Mouse (Mus musculus) kidney, embryonic 14.5 days (tissue): ENCODE results near the gene Ppp2r5e. TPM values are rescaled to one million over a fixed set of nuclear protein-coding genes. Genes with fewer than 3 reads are reported as not detected.
"Not testable (repeated sequence)": the region's sequence is repeated elsewhere in the genome, so short reads cannot be mapped to it uniquely, and the experiment has no call there.

Experiments used
- ATAC-seq: fragments of 200-750 bp; cut with Nextera tagmentation; 2 replicates; pipeline ENCODE4 v1.8.0; 2017; ENCODE audit warnings: moderate number of reproducible peaks, mild to moderate bottlenecking, moderate TSS enrichment, moderate library complexity; ENCODE audit not compliant: low FRiP score, low TSS enrichment
- H3K27ac ChIP-seq: fragments of 300-500 bp; sonication (generic); 2 replicates; pipeline ENCODE4 v1.5.1; 2014; ENCODE audit warnings: low read depth, mild to moderate bottlenecking, low read length, moderate library complexity, mixed read lengths
- H3K27me3 ChIP-seq: fragments of 300-500 bp; sonication (generic); 2 replicates; pipeline ENCODE4 v1.6.1; 2014; ENCODE audit warnings: mild to moderate bottlenecking, low read length; ENCODE audit not compliant: control insufficient read depth, insufficient read depth
- H3K36me3 ChIP-seq: fragments of 300-500 bp; sonication (generic); 2 replicates; pipeline ENCODE4 v1.6.1; 2014; ENCODE audit warnings: low read length, mixed read lengths; ENCODE audit not compliant: control insufficient read depth, insufficient read depth
- H3K4me1 ChIP-seq: fragments of 300-500 bp; sonication (generic); 2 replicates; pipeline ENCODE4 v1.6.1; 2014; ENCODE audit warnings: low read length, mixed read lengths; ENCODE audit not compliant: control insufficient read depth, insufficient read depth
- H3K4me2 ChIP-seq: fragments of 300-500 bp; sonication (generic); replicated peaks from 2 replicates; pipeline ENCODE4 v1.6.1; 2014; ENCODE audit warnings: low read depth, mild to moderate bottlenecking, low read length
- H3K4me3 ChIP-seq: fragments of 300-500 bp; sonication (generic); 2 replicates; pipeline ENCODE4 v1.5.1; 2014; ENCODE audit warnings: mild to moderate bottlenecking, low read length
- H3K9ac ChIP-seq: fragments of 300-500 bp; sonication (generic); 2 replicates; pipeline ENCODE4 v1.6.1; 2014; ENCODE audit warnings: low read depth, mild to moderate bottlenecking, low read length, moderate library complexity
- H3K9me3 ChIP-seq: fragments of 300-500 bp; sonication (generic); 2 replicates; pipeline ENCODE4 v1.6.1; 2016; ENCODE audit warnings: low read length; ENCODE audit not compliant: control insufficient read depth
- WGBS: fragments of 180-500 bp; shearing (Covaris S2); extraction: QIAGEN DNeasy Blood & Tissue Kit; methylation state at CpG from one replicate; pipeline ENCODE4 v1.1.7; 2014; 5-methylcytosine and 5-hydroxymethylcytosine counted together
- polyA plus RNA-seq: library from polyadenylated mRNA; unstranded; fragments of >200 nt; fragmentation: Nextera tagmentation; extraction: Ambion mirVana; gene quantifications from 2 replicates; pipeline ENCODE4 v1.2.1, GENCODE M21; 2014

The Ppp2r5e gene
- polyA plus RNA-seq, 1 experiment from 2014 or later = 18.4 TPM

DNA sequence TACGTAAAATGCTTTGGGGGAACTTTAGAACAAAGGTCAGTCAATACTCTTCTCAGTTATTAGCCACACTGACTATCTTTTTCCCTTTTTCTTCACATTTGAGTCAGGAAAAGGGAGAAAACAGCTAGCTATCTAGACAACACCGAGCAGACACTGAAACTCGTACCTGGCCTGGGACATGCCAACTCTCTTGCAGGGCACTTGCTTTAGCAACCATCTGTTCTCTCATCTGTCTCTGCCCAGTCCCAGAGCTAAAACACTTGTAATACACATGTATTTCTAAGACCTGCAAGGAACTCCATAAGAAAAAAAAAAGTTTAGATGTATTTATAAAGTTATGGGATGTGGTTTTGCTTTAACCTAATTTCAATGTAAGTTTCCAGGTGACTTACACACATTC is 100.4 kb downstream of the Ppp2r5e start:
- Histone ChIP-seq H3K36me3 (no peaks in the 10 kb centered on the region), H3K4me3 (no peak overlapping the region), H3K9ac (no peak overlapping the region), H3K27me3 (no peaks in the 10 kb centered on the region), H3K27ac (no peak overlapping the region), H3K9me3 (no peaks in the 10 kb centered on the region), H3K4me1 (no peaks in the 10 kb centered on the region), H3K4me2 (no peak overlapping the region)
- ATAC-seq = no peak
- WGBS = 91% methylated on average over 3 of the region's 3 CpGs

DNA sequence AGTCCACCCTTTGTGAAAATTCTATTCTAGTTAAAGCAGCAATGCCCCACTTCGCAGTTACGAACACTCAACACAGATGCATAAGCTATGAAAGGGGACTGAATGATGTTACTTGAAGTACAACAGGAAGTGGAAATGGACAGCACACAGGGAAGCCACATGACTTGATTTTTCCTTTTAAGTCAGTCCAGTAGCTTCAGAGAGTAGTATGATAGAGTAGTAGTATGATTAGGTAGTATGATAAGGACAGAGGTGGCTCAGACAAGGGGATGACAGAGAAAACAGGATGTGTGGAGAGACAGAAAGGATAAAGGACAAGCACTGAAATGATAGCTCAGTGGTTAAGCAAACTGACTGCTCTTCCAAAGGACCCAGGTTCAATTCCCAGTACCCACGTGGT is 101.4 kb downstream of the Ppp2r5e start:
- ATAC-seq = no peak
- no peak overlapping the region for H3K4me3 ChIP-seq
- no peaks in the 10 kb centered on the region for H3K27me3 ChIP-seq
- no peak overlapping the region for H3K27ac ChIP-seq
- H3K36me3 ChIP-seq = no peaks in the 10 kb centered on the region; the same call in 1 of the 2 replicates
- no peaks in the 10 kb centered on the region for H3K4me1 ChIP-seq
- H3K4me2 ChIP-seq = no peak overlapping the region
- H3K9ac ChIP-seq = no peak overlapping the region
- no peaks in the 10 kb centered on the region for H3K9me3 ChIP-seq
- whole genome bisulfite sequencing = 93% methylated on average over 3 of the region's 3 CpGs

DNA sequence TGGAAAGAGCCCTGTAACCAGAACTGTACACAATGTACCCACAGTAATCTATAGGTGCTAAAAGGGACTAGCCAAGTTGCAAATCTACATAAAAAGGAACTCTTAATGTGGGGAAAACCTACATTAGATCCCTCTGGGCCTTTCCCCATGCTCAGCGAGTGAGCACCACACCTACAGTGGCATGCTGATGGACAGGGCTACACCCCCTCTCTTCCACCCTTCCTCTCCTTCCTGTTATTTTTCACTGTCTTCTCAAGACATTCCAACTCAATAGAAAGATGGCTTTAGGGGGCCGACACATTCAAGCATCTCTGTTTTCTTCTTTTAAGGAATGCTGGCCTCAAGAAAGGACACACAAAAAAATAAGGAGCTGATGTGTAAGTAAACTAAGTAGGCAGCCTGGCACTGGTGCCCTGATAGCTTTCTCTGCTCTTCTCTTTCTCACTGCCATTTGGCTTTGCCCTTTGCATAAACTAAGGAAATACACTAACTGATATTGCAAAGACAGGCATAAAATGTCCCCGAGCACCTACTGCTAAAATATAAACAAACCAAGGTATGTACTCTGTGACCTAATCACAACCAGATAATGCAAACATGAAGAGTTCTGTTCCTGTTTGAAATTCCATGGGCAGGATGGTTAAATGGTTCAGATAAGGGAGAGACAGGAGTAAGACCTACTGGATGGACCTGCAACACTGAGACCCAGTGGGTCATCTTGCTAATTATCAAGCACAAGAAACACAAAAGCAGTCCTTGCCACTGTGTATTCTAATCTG is 103.3 kb downstream of the Ppp2r5e start:
- Histone ChIP-seq H3K27me3 (no peaks in the 10 kb centered on the region), H3K9ac (no peak overlapping the region), H3K4me3 (no peak overlapping the region), H3K9me3 (no peaks in the 10 kb centered on the region), H3K4me1 (no peaks in the 10 kb centered on the region), H3K36me3 (no peaks in the 10 kb centered on the region; the same call in 1 of the 2 replicates), H3K27ac (no peak overlapping the region), H3K4me2 (no peak overlapping the region)
- no peak for ATAC-seq
- WGBS = 78% methylated on average over 3 of the region's 3 CpGs

DNA sequence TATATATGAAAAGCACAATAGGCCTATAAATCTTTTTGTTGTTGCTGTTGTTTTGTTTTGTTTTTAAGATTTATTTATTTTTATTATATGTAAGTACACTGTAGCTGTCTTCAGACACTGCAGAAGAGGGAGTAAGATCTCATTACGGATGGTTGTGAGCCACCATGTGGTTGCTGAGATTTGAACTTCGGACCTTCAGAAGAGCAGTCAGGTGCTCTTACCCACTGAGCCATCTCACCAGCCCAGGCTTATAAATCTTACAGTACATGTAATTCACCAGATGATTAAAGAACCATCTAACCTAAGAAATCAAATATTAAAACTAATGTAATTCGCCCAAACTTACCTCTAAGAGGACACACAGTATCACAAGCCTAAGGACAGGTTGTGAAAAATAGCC is 103.9 kb downstream of the Ppp2r5e start:
- H3K27me3 ChIP-seq, H3K9ac ChIP-seq, H3K4me3 ChIP-seq, H3K4me1 ChIP-seq, H3K27ac ChIP-seq, H3K36me3 ChIP-seq, H3K9me3 ChIP-seq, H3K4me2 ChIP-seq, ATAC-seq: not testable (repeated sequence)
- 97% methylated on average over 3 of the region's 3 CpGs for WGBS

DNA sequence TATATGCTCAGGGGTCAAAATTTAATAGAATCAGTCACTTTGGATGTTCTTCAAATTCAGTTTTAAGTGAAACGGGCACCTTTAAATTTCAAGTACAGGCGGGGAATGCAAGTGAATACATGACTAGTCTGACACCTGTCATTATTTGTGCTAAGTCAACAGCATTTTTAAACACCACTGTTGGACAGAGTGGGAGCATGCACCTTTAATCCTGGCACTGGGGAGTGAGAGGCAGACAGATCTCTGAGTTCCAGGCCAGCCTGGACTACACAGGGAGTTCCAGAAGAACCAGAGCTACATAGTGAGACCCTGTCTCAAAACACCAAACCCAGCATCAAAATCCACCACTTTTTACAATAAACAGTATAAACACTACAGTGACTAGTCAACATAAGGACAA is 108.5 kb downstream of the Ppp2r5e start:
- no peak overlapping the region for H3K4me2 ChIP-seq
- no peak for ATAC-seq
- H3K4me3 ChIP-seq = no peak overlapping the region
- no peaks in the 10 kb centered on the region for H3K27me3 ChIP-seq
- H3K27ac ChIP-seq = no peak overlapping the region
- H3K9ac ChIP-seq = no peak overlapping the region
- H3K9me3 ChIP-seq = no peaks in the 10 kb centered on the region
- H3K36me3 ChIP-seq = no peaks in the 10 kb centered on the region; the same call in 1 of the 2 replicates
- 94% methylated on average over 2 of the region's 2 CpGs for WGBS
- no peaks in the 10 kb centered on the region for H3K4me1 ChIP-seq

DNA sequence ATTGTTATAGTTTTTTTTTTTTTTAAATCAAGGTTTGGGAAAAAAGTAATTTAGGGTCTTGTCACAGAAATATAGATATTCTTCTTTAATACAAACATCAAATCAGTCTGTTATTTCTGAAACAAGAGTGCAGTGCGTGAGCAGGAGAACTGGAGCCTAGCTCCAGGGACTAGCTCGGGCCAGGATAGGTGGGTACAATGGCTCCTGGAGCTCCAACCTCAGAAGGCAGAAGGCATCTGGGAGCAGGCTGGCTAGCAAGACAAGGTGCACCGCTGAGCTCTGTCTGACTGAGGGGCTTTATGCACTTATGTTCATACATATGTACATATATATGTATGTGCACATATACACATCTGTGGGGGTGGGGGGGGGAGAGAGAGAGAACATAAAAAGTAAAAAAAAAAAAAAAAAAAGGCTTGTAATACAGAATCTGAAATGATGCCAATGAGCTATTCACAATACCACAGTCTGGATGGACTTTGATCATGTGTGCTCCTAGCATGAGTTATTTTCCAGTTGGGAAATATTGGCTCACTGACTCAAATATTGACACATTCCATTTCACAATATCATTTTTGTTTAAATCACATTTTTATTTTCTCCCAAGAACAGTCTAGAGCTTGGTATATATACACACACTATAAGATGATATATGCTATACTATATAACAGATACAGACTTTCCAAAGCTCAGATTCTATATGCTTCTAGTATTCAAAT is 109.3 kb downstream of the Ppp2r5e start:
- Histone ChIP-seq H3K4me3 (no peak overlapping the region), H3K4me2 (no peak overlapping the region), H3K9ac (no peak overlapping the region), H3K27ac (no peak overlapping the region), H3K4me1 (no peaks in the 10 kb centered on the region), H3K9me3 (no peaks in the 10 kb centered on the region), H3K27me3 (no peaks in the 10 kb centered on the region), H3K36me3 (no peaks in the 10 kb centered on the region; the same call in 1 of the 2 replicates)
- ATAC-seq = no peak
- 95% methylated on average over 3 of the region's 3 CpGs for WGBS

DNA sequence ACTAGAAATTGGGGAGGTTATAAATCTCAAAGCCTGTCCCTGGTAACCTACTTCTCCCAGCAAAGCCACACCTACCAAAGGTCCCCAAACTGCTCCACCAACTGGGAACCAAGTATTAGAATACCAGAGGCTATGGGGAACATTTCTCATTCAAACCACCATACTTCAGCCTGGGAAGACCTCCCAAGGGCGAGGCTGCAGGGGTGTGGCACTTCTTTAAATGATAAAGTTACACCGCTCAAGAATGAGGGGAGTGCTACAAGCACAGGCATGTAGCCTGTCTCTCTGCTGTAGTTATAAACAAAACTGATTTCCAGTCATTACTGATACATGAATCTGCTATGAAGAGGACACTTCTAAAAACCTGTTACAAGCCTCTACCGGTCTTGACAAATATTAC is 113.3 kb downstream of the Ppp2r5e start:
- H3K27me3 ChIP-seq = no peaks in the 10 kb centered on the region
- WGBS = 86% methylated on average over 3 of the region's 3 CpGs
- H3K36me3 ChIP-seq = no peaks in the 10 kb centered on the region; the same call in 1 of the 2 replicates
- no peak for ATAC-seq
- no peak overlapping the region for H3K4me2 ChIP-seq
- no peaks in the 10 kb centered on the region for H3K4me1 ChIP-seq
- no peak overlapping the region for H3K27ac ChIP-seq
- no peaks in the 10 kb centered on the region for H3K9me3 ChIP-seq
- no peak overlapping the region for H3K9ac ChIP-seq
- no peak overlapping the region for H3K4me3 ChIP-seq

DNA sequence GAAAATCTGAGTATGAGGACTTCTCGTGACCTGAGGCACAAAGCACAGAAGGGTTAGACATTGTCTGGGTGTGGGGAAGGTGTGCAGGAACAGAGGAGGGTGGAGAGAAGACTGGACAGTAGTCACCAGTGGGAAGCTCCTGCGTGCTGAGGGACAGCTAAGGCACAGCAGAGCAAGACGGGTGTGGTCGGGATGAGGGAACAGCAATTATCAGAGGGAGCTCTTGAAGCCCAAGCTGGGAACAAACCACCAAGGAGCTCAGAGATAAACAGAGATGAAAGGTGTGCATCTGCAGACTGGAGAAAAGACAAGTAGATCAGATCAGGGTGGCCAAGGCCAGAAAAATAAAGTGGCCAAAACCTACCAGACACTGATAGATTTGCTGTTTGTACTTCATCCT is 114.0 kb downstream of the Ppp2r5e start:
- no peak for ATAC-seq
- WGBS = 95% methylated on average over 4 of the region's 4 CpGs
- Histone ChIP-seq H3K27ac (no peak overlapping the region), H3K4me2 (no peak overlapping the region), H3K4me3 (no peak overlapping the region), H3K4me1 (no peaks in the 10 kb centered on the region), H3K9ac (no peak overlapping the region), H3K36me3 (no peaks in the 10 kb centered on the region; the same call in 1 of the 2 replicates), H3K27me3 (no peaks in the 10 kb centered on the region), H3K9me3 (no peaks in the 10 kb centered on the region)

DNA sequence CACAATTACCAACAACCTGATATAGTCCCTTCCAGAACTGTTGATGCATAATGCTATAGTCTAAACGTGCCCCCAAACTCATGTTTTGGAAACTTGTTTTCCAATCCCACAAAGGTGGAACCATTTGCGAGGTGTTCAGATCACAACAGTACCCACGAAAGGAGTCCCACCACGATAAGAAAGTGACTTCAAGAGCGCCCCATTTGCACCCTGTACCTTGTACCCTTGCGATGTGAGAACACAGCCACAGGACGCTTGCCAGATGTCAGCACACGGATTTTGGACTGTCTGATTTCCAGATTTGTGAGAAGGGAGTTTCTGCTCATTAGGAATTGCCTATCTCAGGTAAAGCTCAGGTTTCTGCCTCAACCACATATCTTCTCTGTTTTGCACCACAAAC is 116.0 kb downstream of the Ppp2r5e start:
- no peak overlapping the region for H3K4me3 ChIP-seq
- H3K9me3 ChIP-seq = no peaks in the 10 kb centered on the region
- no peak overlapping the region for H3K9ac ChIP-seq
- WGBS = 93% methylated on average over 8 of the region's 8 CpGs
- H3K36me3 ChIP-seq = no peaks in the 10 kb centered on the region; the same call in 1 of the 2 replicates
- no peaks in the 10 kb centered on the region for H3K4me1 ChIP-seq
- H3K27ac ChIP-seq = no peak overlapping the region
- H3K4me2 ChIP-seq = no peak overlapping the region
- ATAC-seq = no peak
- H3K27me3 ChIP-seq = no peaks in the 10 kb centered on the region
